Mouse (Mus musculus): ENCODE data around the gene Zcchc8. TPM values are rescaled to one million over a fixed set of nuclear protein-coding genes. Genes with fewer than 3 reads are reported as not detected.

Gene Zcchc8
- 147 TPM for polyA plus RNA-seq (2014; fragmentation: Illumina TruSeq; extraction: RNeasy Lipid Tissue Mini Kit (QIAGEN cat#74804); ENCODE audit: low read depth, low replicate concordance)

DNA sequence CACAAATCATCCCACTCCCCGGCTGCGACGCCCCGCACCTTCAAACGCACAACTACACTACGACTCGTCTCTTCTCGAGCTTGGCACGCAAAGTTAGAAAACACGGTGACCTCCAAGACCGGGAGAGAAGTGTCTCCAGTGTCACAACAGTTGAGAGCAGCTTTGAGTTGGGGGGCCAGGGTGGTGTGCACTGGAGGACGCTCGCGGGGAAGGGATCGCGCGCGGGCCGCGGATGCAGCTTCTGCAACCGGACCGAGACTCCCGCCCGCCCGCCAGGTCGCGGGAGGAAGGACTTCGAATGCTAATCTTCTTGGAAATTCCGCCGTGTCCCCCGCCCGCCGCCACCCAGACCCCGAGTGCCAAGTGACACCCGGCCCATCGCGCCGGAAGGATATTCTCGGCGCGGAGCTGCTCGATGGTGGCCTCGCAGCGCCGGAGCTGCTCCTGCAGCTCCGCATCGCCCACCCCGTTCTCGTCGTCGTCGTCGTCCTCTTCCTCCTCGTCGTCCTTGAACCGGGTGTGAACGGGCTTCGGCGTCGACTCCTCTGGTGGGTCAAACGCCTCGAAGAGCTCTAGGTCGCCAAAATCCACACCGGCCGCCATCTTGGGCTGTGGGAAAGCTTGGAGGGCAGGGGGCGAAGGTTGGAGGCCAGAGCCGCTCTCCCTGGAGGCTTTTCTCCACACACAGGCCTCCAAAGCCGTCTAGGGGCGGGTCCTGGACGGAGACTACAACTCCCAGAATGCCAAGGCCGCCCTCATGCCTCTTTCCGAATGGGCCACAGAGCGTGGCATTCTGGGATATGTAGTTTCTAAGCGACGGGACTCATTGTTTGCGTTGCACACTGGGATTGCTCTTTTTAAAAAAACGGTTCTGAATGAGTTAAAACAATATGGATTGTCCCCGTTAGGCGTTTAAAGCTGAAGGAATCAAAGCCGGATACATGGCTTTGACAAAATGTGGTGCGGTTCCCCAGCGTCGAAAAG lies at the start of gene Zcchc8:
Gene Zcchc8 (minus strand): TSS at position 773 of the 984 bp plus-strand sequence.

GRCm38 (mm10) chr5:123749065-123750064 lies 28.5 kb upstream of the Zcchc8 start, which contains the start of the genes Rsrc2 and Kntc1:
TSS of gene Rsrc2 (minus strand) at chr5:123749414.
TSS of gene Kntc1 (plus strand) at chr5:123749716.

DNA sequence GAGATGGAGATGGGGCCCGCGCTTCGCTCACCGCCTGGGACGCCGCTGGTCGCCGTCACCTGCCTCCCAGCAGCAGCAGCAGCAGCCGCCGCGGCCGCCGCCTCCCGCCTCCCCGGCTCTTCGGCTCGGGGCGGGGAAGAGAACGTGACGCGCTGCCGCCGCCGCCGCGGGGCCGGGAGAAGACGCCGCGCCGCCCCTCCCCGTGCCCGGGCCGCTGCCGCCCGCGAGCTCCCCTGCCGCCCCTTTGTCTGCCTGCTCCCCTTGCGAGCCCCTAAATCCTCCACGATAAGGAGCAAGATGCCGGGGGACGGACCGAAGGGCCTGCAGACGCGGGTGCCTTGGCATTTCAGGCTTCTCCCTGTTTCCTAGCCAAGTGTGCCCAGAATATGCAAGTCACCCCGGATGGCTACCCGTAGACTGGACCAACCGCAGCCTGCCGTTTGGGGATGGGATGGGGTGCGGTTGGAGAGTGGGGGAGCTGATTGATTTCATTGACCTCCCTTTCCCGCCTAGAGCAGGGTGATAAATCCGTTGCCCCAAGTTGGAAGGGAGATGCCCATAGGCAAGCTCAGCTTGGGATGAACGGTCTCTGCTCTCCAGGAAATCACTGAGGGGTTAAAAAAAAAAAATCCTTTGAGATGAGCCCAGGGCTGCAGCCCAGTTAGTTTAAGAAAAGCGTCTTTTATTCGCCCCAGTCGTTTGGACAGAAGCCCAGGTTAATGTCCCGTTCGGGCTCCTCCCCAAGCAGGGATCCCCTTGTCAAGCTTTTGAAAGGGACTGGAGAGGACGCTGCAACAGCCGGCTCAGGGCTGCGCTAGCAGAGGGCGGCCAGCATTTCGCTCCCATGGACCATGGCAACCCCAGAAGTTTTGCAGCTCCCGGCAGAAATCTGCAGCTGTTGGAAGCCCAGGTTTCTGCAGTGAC lies 36.4 kb downstream of the Zcchc8 start, which contains the start of gene Clip1:
Gene Clip1 (minus strand): TSS at position 398 of the 924 bp plus-strand sequence.

Other genes with a start within 250 kb of the Zcchc8 start
- gene Lrrc43, start 231.8 kb downstream of the Zcchc8 start, polyA plus RNA-seq (2014; fragmentation: Illumina TruSeq; extraction: RNeasy Lipid Tissue Mini Kit (QIAGEN cat#74804); ENCODE audit: low read depth, low replicate concordance), result not detected
- not detected for gene Il31, start 231.6 kb downstream of the Zcchc8 start, polyA plus RNA-seq (2014; fragmentation: Illumina TruSeq; extraction: RNeasy Lipid Tissue Mini Kit (QIAGEN cat#74804); ENCODE audit: low read depth, low replicate concordance)
- not detected for gene B3gnt4, start 210.6 kb downstream of the Zcchc8 start, polyA plus RNA-seq (2014; fragmentation: Illumina TruSeq; extraction: RNeasy Lipid Tissue Mini Kit (QIAGEN cat#74804); ENCODE audit: low read depth, low replicate concordance)
- gene Diablo, start 196.9 kb downstream of the Zcchc8 start, polyA plus RNA-seq (2014; fragmentation: Illumina TruSeq; extraction: RNeasy Lipid Tissue Mini Kit (QIAGEN cat#74804); ENCODE audit: low read depth, low replicate concordance), result 84.9 TPM
- gene Gm49027, start 195.6 kb downstream of the Zcchc8 start, polyA plus RNA-seq (2014; fragmentation: Illumina TruSeq; extraction: RNeasy Lipid Tissue Mini Kit (QIAGEN cat#74804); ENCODE audit: low read depth, low replicate concordance), result not detected
- 12.8 TPM for gene Vps33a, start 148.1 kb downstream of the Zcchc8 start, polyA plus RNA-seq (2014; fragmentation: Illumina TruSeq; extraction: RNeasy Lipid Tissue Mini Kit (QIAGEN cat#74804); ENCODE audit: low read depth, low replicate concordance)
- 45.4 TPM for gene Clip1, start 36.5 kb downstream of the Zcchc8 start, polyA plus RNA-seq (2014; fragmentation: Illumina TruSeq; extraction: RNeasy Lipid Tissue Mini Kit (QIAGEN cat#74804); ENCODE audit: low read depth, low replicate concordance)
- gene Rsrc2, start 28.3 kb upstream of the Zcchc8 start, polyA plus RNA-seq (2014; fragmentation: Illumina TruSeq; extraction: RNeasy Lipid Tissue Mini Kit (QIAGEN cat#74804); ENCODE audit: low read depth, low replicate concordance), result 419 TPM
- gene Kntc1, start 28.6 kb upstream of the Zcchc8 start, polyA plus RNA-seq (2014; fragmentation: Illumina TruSeq; extraction: RNeasy Lipid Tissue Mini Kit (QIAGEN cat#74804); ENCODE audit: low read depth, low replicate concordance), result 6.9 TPM
- gene Hcar2, start 144.4 kb upstream of the Zcchc8 start, polyA plus RNA-seq (2014; fragmentation: Illumina TruSeq; extraction: RNeasy Lipid Tissue Mini Kit (QIAGEN cat#74804); ENCODE audit: low read depth, low replicate concordance), result 0.50 TPM
- 1.4 TPM for gene Hcar1, start 158.9 kb upstream of the Zcchc8 start, polyA plus RNA-seq (2014; fragmentation: Illumina TruSeq; extraction: RNeasy Lipid Tissue Mini Kit (QIAGEN cat#74804); ENCODE audit: low read depth, low replicate concordance)
- gene Denr, start 186.1 kb upstream of the Zcchc8 start, polyA plus RNA-seq (2014; fragmentation: Illumina TruSeq; extraction: RNeasy Lipid Tissue Mini Kit (QIAGEN cat#74804); ENCODE audit: low read depth, low replicate concordance), result 225 TPM
- not detected for gene Gm43518, start 206.3 kb upstream of the Zcchc8 start, polyA plus RNA-seq (2014; fragmentation: Illumina TruSeq; extraction: RNeasy Lipid Tissue Mini Kit (QIAGEN cat#74804); ENCODE audit: low read depth, low replicate concordance)
- 7.2 TPM for gene Ccdc62, start 209.6 kb upstream of the Zcchc8 start, polyA plus RNA-seq (2014; fragmentation: Illumina TruSeq; extraction: RNeasy Lipid Tissue Mini Kit (QIAGEN cat#74804); ENCODE audit: low read depth, low replicate concordance)